Mouse (Mus musculus): ENCODE measurements around the gene Polm. TPM values are rescaled to one million over a fixed set of nuclear protein-coding genes. Genes with fewer than 3 reads are reported as not detected.
A peak's percentile ranks its signal among the peaks of the same experiment; 100 is the strongest.

Gene Polm
- polyA plus RNA-seq, 1 experiment: 10.6 TPM

- H3K4me1 ChIP-seq (ENCODE audit: control insufficient read depth, insufficient read depth, low read length): peaks cover 4% of the 10 kb centered on the region
- TF ChIP-seq CTCF (IDR thresholded peaks at IDR 0.05; ENCODE audit: extremely low read depth, insufficient read depth, low read length): no peak
- no peak for TF ChIP-seq POLR2A (IDR thresholded peaks at IDR 0.05; ENCODE audit: extremely low read depth, insufficient read depth, low read length)
- H3K4me3 ChIP-seq (ENCODE audit: insufficient read depth, low read length): peak overlapping the region; percentile 70
- no peak overlapping the region for H3K27ac ChIP-seq (ENCODE audit: insufficient read depth, low read length)
Measured at GRCm38 (mm10) chr11:5789071-5789753, 48.6 kb downstream of the Polm start.

- H3K4me1 ChIP-seq (ENCODE audit: control insufficient read depth, insufficient read depth, low read length): peaks cover 4% of the 10 kb centered on the region
- H3K27ac ChIP-seq (ENCODE audit: insufficient read depth, low read length): 0 out of 2 replicates have a peak within 1 kb of the TSS, but pooled peaks have one; percentile 56
- TF ChIP-seq POLR2A (IDR thresholded peaks at IDR 0.05; ENCODE audit: extremely low read depth, insufficient read depth, low read length): peak; percentile 96
- peak; percentile 31; the same call in 1 of the 2 replicates for TF ChIP-seq CTCF (IDR thresholded peaks at IDR 0.05; ENCODE audit: extremely low read depth, insufficient read depth, low read length)
- H3K4me3 ChIP-seq (ENCODE audit: insufficient read depth, low read length): peak within 1 kb of the TSS; percentile 70
Measured at GRCm38 (mm10) chr11:5788056-5789014, 49.5 kb downstream of the Polm start, which contains the start of gene Dbnl. Gene Dbnl, plus strand, starts transcription at chr11:5788488.

GRCm38 (mm10) chr11:5787671-5788055 is 50.2 kb downstream of the Polm start:
- TF ChIP-seq POLR2A (IDR thresholded peaks at IDR 0.05; ENCODE audit: extremely low read depth, insufficient read depth, low read length) (no peak), CTCF (IDR thresholded peaks at IDR 0.05; ENCODE audit: extremely low read depth, insufficient read depth, low read length) (no peak)
- H3K27ac ChIP-seq (ENCODE audit: insufficient read depth, low read length): no peak overlapping the region
- H3K4me3 ChIP-seq (ENCODE audit: insufficient read depth, low read length): peak overlapping the region; percentile 70
- peaks cover 4% of the 10 kb centered on the region for H3K4me1 ChIP-seq (ENCODE audit: control insufficient read depth, insufficient read depth, low read length)

- H3K4me1 ChIP-seq (ENCODE audit: control insufficient read depth, insufficient read depth, low read length): peaks cover 4% of the 10 kb centered on the region
- TF ChIP-seq POLR2A (IDR thresholded peaks at IDR 0.05; ENCODE audit: extremely low read depth, insufficient read depth, low read length) (no peak), CTCF (IDR thresholded peaks at IDR 0.05; ENCODE audit: extremely low read depth, insufficient read depth, low read length) (no peak)
- H3K4me3 ChIP-seq (ENCODE audit: insufficient read depth, low read length): no peak overlapping the region
- no peak overlapping the region for H3K27ac ChIP-seq (ENCODE audit: insufficient read depth, low read length)
Measured at GRCm38 (mm10) chr11:5785732-5786131, 52.1 kb downstream of the Polm start.

- TF ChIP-seq POLR2A (IDR thresholded peaks at IDR 0.05; ENCODE audit: extremely low read depth, insufficient read depth, low read length): no peak
- TF ChIP-seq CTCF (IDR thresholded peaks at IDR 0.05; ENCODE audit: extremely low read depth, insufficient read depth, low read length): no peak
- no peak overlapping the region for H3K27ac ChIP-seq (ENCODE audit: insufficient read depth, low read length)
- H3K4me1 ChIP-seq (ENCODE audit: control insufficient read depth, insufficient read depth, low read length): no peaks in the 10 kb centered on the region
- no peak overlapping the region for H3K4me3 ChIP-seq (ENCODE audit: insufficient read depth, low read length)
Measured at GRCm38 (mm10) chr11:5782199-5782944, 55.4 kb downstream of the Polm start.

GRCm38 (mm10) chr11:5780035-5780499 is 57.7 kb downstream of the Polm start:
- Histone ChIP-seq H3K4me3 (ENCODE audit: insufficient read depth, low read length) (no peak overlapping the region), H3K27ac (ENCODE audit: insufficient read depth, low read length) (no peak overlapping the region), H3K4me1 (ENCODE audit: control insufficient read depth, insufficient read depth, low read length) (no peaks in the 10 kb centered on the region)
- TF ChIP-seq POLR2A (IDR thresholded peaks at IDR 0.05; ENCODE audit: extremely low read depth, insufficient read depth, low read length): no peak
- TF ChIP-seq CTCF (IDR thresholded peaks at IDR 0.05; ENCODE audit: extremely low read depth, insufficient read depth, low read length): no peak

- H3K27ac ChIP-seq (ENCODE audit: insufficient read depth, low read length): no peak overlapping the region
- no peak overlapping the region for H3K4me3 ChIP-seq (ENCODE audit: insufficient read depth, low read length)
- no peaks in the 10 kb centered on the region for H3K4me1 ChIP-seq (ENCODE audit: control insufficient read depth, insufficient read depth, low read length)
- no peak for TF ChIP-seq POLR2A (IDR thresholded peaks at IDR 0.05; ENCODE audit: extremely low read depth, insufficient read depth, low read length)
- TF ChIP-seq CTCF (IDR thresholded peaks at IDR 0.05; ENCODE audit: extremely low read depth, insufficient read depth, low read length): peak; percentile 23; the same call in 1 of the 2 replicates
Measured at GRCm38 (mm10) chr11:5778481-5778880, 59.3 kb downstream of the Polm start.

Other genes with a start within 250 kb of the Polm start
- 96.6 and 109 TPM in 2 replicates for gene Mrps24, start 122.3 kb downstream of the Polm start, polyA plus RNA-seq (2012; rRNA removed)
- 33.0 and 35.1 TPM in 2 replicates for gene Urgcp, start 75.6 kb downstream of the Polm start, polyA plus RNA-seq (2012; rRNA removed)
- gene Dbnl, start 49.5 kb downstream of the Polm start, polyA plus RNA-seq (2012; rRNA removed): 78.1 and 82.8 TPM in 2 replicates
- gene Pgam2, start 34.3 kb downstream of the Polm start, polyA plus RNA-seq (2012; rRNA removed): 7.7 and 12.4 TPM in 2 replicates
- 11.3 and 14.0 TPM in 2 replicates for gene Aebp1, start 23.9 kb upstream of the Polm start, polyA plus RNA-seq (2012; rRNA removed)
- 26.2 and 26.3 TPM in 2 replicates for gene Pold2, start 40.3 kb upstream of the Polm start, polyA plus RNA-seq (2012; rRNA removed)
- gene Myl7, start 60.8 kb upstream of the Polm start, polyA plus RNA-seq (2012; rRNA removed): not detected in 2 replicates
- gene Gck, start 112.1 kb upstream of the Polm start, polyA plus RNA-seq (2012; rRNA removed): 0.86 and 1.4 TPM in 2 replicates
- 64.7 and 65.3 TPM in 2 replicates for gene Ykt6, start 117.7 kb upstream of the Polm start, polyA plus RNA-seq (2012; rRNA removed)
- gene Camk2b, start 228.3 kb upstream of the Polm start, polyA plus RNA-seq (2012; rRNA removed): 499 and 547 TPM in 2 replicates